Mouse (Mus musculus) kidney, adult 9 months (tissue): ENCODE results near the gene Spata31d1c.

Experiments
- DNase-seq: peaks from one replicate; pipeline ENCODE4 v3.0.0; 2022

The Spata31d1c gene

GRCm38 (mm10) chr13:65032758-65033157 lies at the start of gene Spata31d1c:
Gene Spata31d1c, plus strand, starts transcription at chr13:65033058.
- DNase-seq, result no peak

- DNase-seq, result no peak
These were observed 44.0 kb upstream of the Spata31d1c start for GRCm38 (mm10) chr13:64988828-64989227.

- DNase-seq, result no peak
These were observed 27.4 kb upstream of the Spata31d1c start for GRCm38 (mm10) chr13:65005414-65005813.

GRCm38 (mm10) chr13:65006760-65007159 lies 26.1 kb upstream of the Spata31d1c start:
- no peak for DNase-seq

- no peak for DNase-seq
These were observed 24.9 kb upstream of the Spata31d1c start for GRCm38 (mm10) chr13:65007971-65008370.

GRCm38 (mm10) chr13:65011052-65011738 lies 21.7 kb upstream of the Spata31d1c start:
- no peak for DNase-seq

GRCm38 (mm10) chr13:65035057-65035456 lies 2.2 kb downstream of the Spata31d1c start:
- DNase-seq, result peak; percentile 29

GRCm38 (mm10) chr13:65052660-65053059 lies 19.8 kb downstream of the Spata31d1c start, which contains the start of gene Prss47:
Gene Prss47, minus strand, starts transcription at chr13:65052760.
- no peak for DNase-seq

- no peak for DNase-seq
These were observed 37.1 kb downstream of the Spata31d1c start for GRCm38 (mm10) chr13:65069969-65070368.
